Mouse (Mus musculus) forebrain, postnatal 0 days (tissue): ENCODE measurements around the gene Cth. TPM values are rescaled to one million over a fixed set of nuclear protein-coding genes. Genes with fewer than 3 reads are reported as not detected.

Experiments
- ATAC-seq: fragments of 200-750 bp; cut with Nextera tagmentation; 2 replicates; pipeline ENCODE4 v1.8.0; 2017; ENCODE audit warnings: mild to moderate bottlenecking, moderate library complexity
- DNase-seq: peaks from one replicate; pipeline ENCODE4 v3.0.0-alpha.2; 2015
- H3K27ac ChIP-seq: fragments of 300-500 bp; sonication (generic); 2 replicates; pipeline ENCODE4 v1.5.1; 2014; ENCODE audit warnings: low read depth, mild to moderate bottlenecking, antibody characterized with exemption, low read length, moderate library complexity, mixed read lengths
- H3K27me3 ChIP-seq: fragments of 300-500 bp; sonication (generic); 2 replicates; pipeline ENCODE4 v1.6.1; 2014; ENCODE audit warnings: mild to moderate bottlenecking, low read length, mixed read lengths; ENCODE audit not compliant: insufficient read depth
- H3K36me3 ChIP-seq: fragments of 300-500 bp; sonication (generic); 2 replicates; pipeline ENCODE4 v1.6.1; 2014; ENCODE audit warnings: mild to moderate bottlenecking, moderate library complexity; ENCODE audit not compliant: insufficient read depth
- H3K4me1 ChIP-seq: fragments of 300-500 bp; sonication (generic); 2 replicates; pipeline ENCODE4 v1.6.1; 2014; ENCODE audit warnings: antibody characterized with exemption; ENCODE audit not compliant: insufficient read depth
- H3K4me2 ChIP-seq: fragments of 300-500 bp; sonication (generic); 2 replicates; pipeline ENCODE4 v1.6.1; 2014; ENCODE audit warnings: low read depth, mild to moderate bottlenecking, moderate library complexity
- H3K4me3 ChIP-seq: fragments of 300-500 bp; sonication (generic); 2 replicates; pipeline ENCODE4 v1.5.1; 2014; ENCODE audit warnings: low read depth, low read length, mixed read lengths
- H3K9ac ChIP-seq: fragments of 300-500 bp; sonication (generic); 2 replicates; pipeline ENCODE4 v1.6.1; 2014; ENCODE audit warnings: mild to moderate bottlenecking
- H3K9me3 ChIP-seq: fragments of 300-500 bp; sonication (generic); 2 replicates; pipeline ENCODE4 v1.6.1; 2016; ENCODE audit warnings: low read length
- CTCF ChIP-seq: sonication (generic); IDR thresholded peaks from 2 replicates; pipeline ENCODE4 v1.5.1; 2016; ENCODE audit warnings: antibody characterized with exemption, control low read depth, low read depth
- WGBS: fragments of 180-500 bp; shearing (Covaris S2); extraction: QIAGEN DNeasy Blood & Tissue Kit; methylation state at CpG from one replicate; pipeline ENCODE4 v1.1.7; 2014; 5-methylcytosine and 5-hydroxymethylcytosine counted together
- polyA plus RNA-seq: library from polyadenylated mRNA; unstranded; fragments of >200 nt; fragmentation: Nextera tagmentation; extraction: Ambion mirVana; gene quantifications from 2 replicates; pipeline ENCODE4 v1.2.1, GENCODE M21; 2015
- total RNA-seq: library from RNA; depleted of rRNA; stranded (reverse); fragments of >200 nt; gene quantifications from 2 replicates; pipeline ENCODE4 v1.2.3, GENCODE M21; 2014

The Cth gene
- total and polyA plus RNA-seq, 2 experiments from 2014 or later: 2.1 to 3.2 TPM

GRCm38 (mm10) chr3:157929417-157929816, 4.5 kb upstream of the Cth start:
- WGBS: 97% methylated on average over 1 of the region's 1 CpGs
- no peak overlapping the region for H3K4me2 ChIP-seq
- H3K27ac ChIP-seq: no peak overlapping the region
- ATAC-seq (no peak), DNase-seq (no peak)
- no peaks in the 10 kb centered on the region for H3K36me3 ChIP-seq
- peaks cover 7% of the 10 kb centered on the region; the same call in 1 of the 2 replicates for H3K4me1 ChIP-seq
- no peak for TF ChIP-seq CTCF
- H3K27me3 ChIP-seq: no peaks in the 10 kb centered on the region
- no peak overlapping the region for H3K4me3 ChIP-seq
- no peaks in the 10 kb centered on the region for H3K9me3 ChIP-seq
- H3K9ac ChIP-seq: no peak overlapping the region

- H3K4me2 ChIP-seq: no peak overlapping the region
- no peak overlapping the region for H3K4me3 ChIP-seq
- H3K27me3 ChIP-seq: no peaks in the 10 kb centered on the region
- no peak for ATAC-seq
- peaks cover 7% of the 10 kb centered on the region; the same call in 1 of the 2 replicates for H3K4me1 ChIP-seq
- TF ChIP-seq CTCF: no peak
- WGBS: 80% methylated on average over 2 of the region's 2 CpGs
- H3K9ac ChIP-seq: no peak overlapping the region
- no peak for DNase-seq
- no peak overlapping the region for H3K27ac ChIP-seq
- no peaks in the 10 kb centered on the region for H3K36me3 ChIP-seq
- H3K9me3 ChIP-seq: no peaks in the 10 kb centered on the region
Measured at GRCm38 (mm10) chr3:157928731-157929130, 3.9 kb upstream of the Cth start.

- no peak overlapping the region for H3K4me2 ChIP-seq
- peaks cover 7% of the 10 kb centered on the region; the same call in 1 of the 2 replicates for H3K4me1 ChIP-seq
- WGBS: 52% methylated on average over 2 of the region's 2 CpGs
- no peaks in the 10 kb centered on the region for H3K27me3 ChIP-seq
- H3K27ac ChIP-seq: no peak overlapping the region
- no peak for TF ChIP-seq CTCF
- DNase-seq (no peak), ATAC-seq (no peak)
- H3K9ac ChIP-seq: no peak overlapping the region
- H3K36me3 ChIP-seq: no peaks in the 10 kb centered on the region
- H3K9me3 ChIP-seq: no peaks in the 10 kb centered on the region
- no peak overlapping the region for H3K4me3 ChIP-seq
Measured at GRCm38 (mm10) chr3:157926761-157927160, 1.9 kb upstream of the Cth start.

GRCm38 (mm10) chr3:157925706-157926510, 1.0 kb upstream of the Cth start:
- Histone ChIP-seq H3K9me3 (no peaks in the 10 kb centered on the region), H3K27me3 (no peaks in the 10 kb centered on the region), H3K4me3 (no peak overlapping the region), H3K27ac (no peak overlapping the region), H3K4me2 (no peak overlapping the region), H3K4me1 (peaks cover 7% of the 10 kb centered on the region; the same call in 1 of the 2 replicates), H3K9ac (no peak overlapping the region), H3K36me3 (no peaks in the 10 kb centered on the region)
- WGBS: 79% methylated on average over 14 of the region's 14 CpGs
- DNase-seq (no peak), ATAC-seq (no peak)
- no peak for TF ChIP-seq CTCF

GRCm38 (mm10) chr3:157923268-157923835, 1.5 kb downstream of the Cth start:
- Histone ChIP-seq H3K27ac (no peak overlapping the region), H3K9ac (no peak overlapping the region), H3K36me3 (no peaks in the 10 kb centered on the region), H3K27me3 (no peaks in the 10 kb centered on the region), H3K4me1 (peaks cover 7% of the 10 kb centered on the region; the same call in 1 of the 2 replicates), H3K4me2 (no peak overlapping the region), H3K9me3 (no peaks in the 10 kb centered on the region), H3K4me3 (no peak overlapping the region)
- TF ChIP-seq CTCF: no peak
- no peak for DNase-seq
- WGBS: 85% methylated on average over 3 of the region's 3 CpGs
- no peak for ATAC-seq

GRCm38 (mm10) chr3:157921376-157921775, 3.5 kb downstream of the Cth start:
- WGBS: 92% methylated on average over 2 of the region's 2 CpGs
- Histone ChIP-seq H3K27ac (no peak overlapping the region), H3K27me3 (no peaks in the 10 kb centered on the region), H3K9me3 (no peaks in the 10 kb centered on the region), H3K4me3 (no peak overlapping the region), H3K36me3 (no peaks in the 10 kb centered on the region), H3K4me1 (peaks cover 7% of the 10 kb centered on the region; the same call in 1 of the 2 replicates), H3K9ac (no peak overlapping the region), H3K4me2 (no peak overlapping the region)
- no peak for TF ChIP-seq CTCF
- no peak for ATAC-seq
- no peak for DNase-seq

GRCm38 (mm10) chr3:157916336-157916735, 8.5 kb downstream of the Cth start:
- Histone ChIP-seq H3K9me3 (no peaks in the 10 kb centered on the region), H3K4me3 (no peak overlapping the region), H3K4me1 (no peaks in the 10 kb centered on the region), H3K27me3 (no peaks in the 10 kb centered on the region), H3K36me3 (no peaks in the 10 kb centered on the region), H3K4me2 (no peak overlapping the region), H3K27ac (no peak overlapping the region), H3K9ac (no peak overlapping the region)
- DNase-seq: no peak
- no peak for TF ChIP-seq CTCF
- 69% methylated on average over 4 of the region's 4 CpGs for WGBS
- no peak for ATAC-seq
